8 mouse cellular contexts compared by ENCODE assay signal in genomic region chr5:120562956-120563913, GRCm38 (mm10). TPM values are rescaled to one million over a fixed set of nuclear protein-coding genes. Genes with fewer than 3 reads are reported as not detected.
DNase-seq lines count a peak whose midpoint lies in the region; ATAC-seq and TF ChIP-seq lines count a peak whose summit lies in the region.

No protein-coding gene starts in this region.

- no peak overlapping the region; the same call in 1 of the 2 replicates for H3K9ac ChIP-seq in forebrain, embryonic 15.5 days (replicated peaks)
- no peak overlapping the region for H3K9ac ChIP-seq in hindbrain, embryonic 11.5 days (ENCODE audit: low read depth, low read length)
- H3K9ac ChIP-seq in limb, embryonic 14.5 days (ENCODE audit: low read depth, low read length, severe bottlenecking): no peak overlapping the region
- no peak overlapping the region for H3K9ac ChIP-seq in neural tube, embryonic 12.5 days

- ATAC-seq in forebrain, embryonic 15.5 days (replicated peaks): no peak
- no peak for ATAC-seq in hindbrain, embryonic 11.5 days (ENCODE audit: low FRiP score)
- peak; percentile 60 for ATAC-seq in limb, embryonic 14.5 days (ENCODE audit: low FRiP score, low read depth)
- ATAC-seq in neural tube, embryonic 12.5 days (ENCODE audit: low FRiP score, low read depth): no peak
- no peak for ATAC-seq in frontal cortex, adult (ENCODE audit: low TSS enrichment)

- no peaks in the 10 kb centered on the region for H3K9me3 ChIP-seq in forebrain, embryonic 15.5 days
- no peaks in the 10 kb centered on the region for H3K9me3 ChIP-seq in hindbrain, embryonic 11.5 days (ENCODE audit: control insufficient read depth, low read length)
- H3K9me3 ChIP-seq in limb, embryonic 14.5 days (ENCODE audit: control insufficient read depth, low read length): no peaks in the 10 kb centered on the region
- H3K9me3 ChIP-seq in neural tube, embryonic 12.5 days: no peaks in the 10 kb centered on the region

- peaks cover 7% of the 10 kb centered on the region; the same call in 1 of the 2 replicates for H3K36me3 ChIP-seq in thymus, adult 2 months (ENCODE audit: control insufficient read depth, insufficient read depth, low read length)
- no peaks in the 10 kb centered on the region for H3K36me3 ChIP-seq in forebrain, embryonic 15.5 days
- H3K36me3 ChIP-seq in hindbrain, embryonic 11.5 days (ENCODE audit: control insufficient read depth, insufficient read depth, low read length): no peaks in the 10 kb centered on the region
- H3K36me3 ChIP-seq in limb, embryonic 14.5 days (ENCODE audit: control insufficient read depth, insufficient read depth, low read length): no peaks in the 10 kb centered on the region
- no peaks in the 10 kb centered on the region; the same call in 1 of the 2 replicates for H3K36me3 ChIP-seq in neural tube, embryonic 12.5 days

- peak overlapping the region; percentile 12; the same call in 1 of the 2 replicates for H3K27ac ChIP-seq in thymus, adult 2 months (ENCODE audit: control insufficient read depth, insufficient read depth, low read length)
- peak overlapping the region; percentile 46 for H3K27ac ChIP-seq in forebrain, embryonic 15.5 days (replicated peaks)
- H3K27ac ChIP-seq in hindbrain, embryonic 11.5 days (ENCODE audit: low read depth, low read length): peak overlapping the region; percentile 54
- peak overlapping the region; percentile 77 for H3K27ac ChIP-seq in limb, embryonic 14.5 days (replicated peaks; ENCODE audit: low read depth, low read length)
- 0 out of 2 replicates have a peak overlapping the region, but pooled peaks have one; percentile 7 for H3K27ac ChIP-seq in neural tube, embryonic 12.5 days

- H3K4me3 ChIP-seq in thymus, adult 2 months (ENCODE audit: control insufficient read depth, insufficient read depth, low read length): no peak overlapping the region
- H3K4me3 ChIP-seq in forebrain, embryonic 15.5 days: no peak overlapping the region
- H3K4me3 ChIP-seq in hindbrain, embryonic 11.5 days (ENCODE audit: low read depth, low read length): no peak overlapping the region
- no peak overlapping the region for H3K4me3 ChIP-seq in limb, embryonic 14.5 days (replicated peaks; ENCODE audit: low read length)
- no peak overlapping the region for H3K4me3 ChIP-seq in neural tube, embryonic 12.5 days

- no peak for TF ChIP-seq CTCF in thymus, adult 2 months (IDR thresholded peaks at IDR 0.05; ENCODE audit: borderline replicate concordance, control insufficient read depth, extremely low read depth, insufficient read depth, low read length, poor library complexity)

- no peaks in the 10 kb centered on the region for H3K27me3 ChIP-seq in thymus, adult 2 months (ENCODE audit: control insufficient read depth, insufficient read depth, low read length)
- H3K27me3 ChIP-seq in forebrain, embryonic 15.5 days: no peaks in the 10 kb centered on the region
- H3K27me3 ChIP-seq in hindbrain, embryonic 11.5 days (ENCODE audit: control insufficient read depth, insufficient read depth, low read length): no peaks in the 10 kb centered on the region
- no peaks in the 10 kb centered on the region for H3K27me3 ChIP-seq in limb, embryonic 14.5 days (ENCODE audit: control insufficient read depth, insufficient read depth, low read length)
- H3K27me3 ChIP-seq in neural tube, embryonic 12.5 days (replicated peaks): no peaks in the 10 kb centered on the region

- TF ChIP-seq POLR2A in thymus, adult 2 months (IDR thresholded peaks at IDR 0.05; ENCODE audit: control insufficient read depth, extremely low read depth, insufficient read depth, low read length, poor library complexity): no peak
- no peak for TF ChIP-seq POLR2A in limb, embryonic 14.5 days (IDR thresholded peaks at IDR 0.05; ENCODE audit: borderline replicate concordance, extremely low read depth, insufficient read depth, insufficient read length)

- WGBS in thymus, adult 2 months: 73% methylated on average over 28 of the region's 28 CpGs
- WGBS in forebrain, embryonic 15.5 days: 63% methylated on average over 28 of the region's 28 CpGs
- 50% methylated on average over 28 of the region's 28 CpGs for WGBS in hindbrain, embryonic 11.5 days
- 37% methylated on average over 28 of the region's 28 CpGs for WGBS in limb, embryonic 14.5 days
- 57% methylated on average over 28 of the region's 28 CpGs for WGBS in neural tube, embryonic 12.5 days

- no peak for DNase-seq in thymus, adult 2 months
- no peak for DNase-seq in thymus, adult 18-20 months
- DNase-seq in hindbrain, embryonic 11.5 days (ENCODE audit: low spot score): peak; percentile 35
- DNase-seq in limb, embryonic 14.5 days (ENCODE audit: low spot score): peak; percentile 72
- DNase-seq in cerebellum, postnatal 14 days: no peak

- H3K4me2 ChIP-seq in forebrain, embryonic 15.5 days (replicated peaks): no peak overlapping the region
- H3K4me2 ChIP-seq in hindbrain, embryonic 11.5 days (replicated peaks; ENCODE audit: low read depth, low read length): no peak overlapping the region
- 0 out of 2 replicates have a peak overlapping the region, but pooled peaks have one; percentile 19 for H3K4me2 ChIP-seq in limb, embryonic 14.5 days (replicated peaks; ENCODE audit: low read depth, low read length, severe bottlenecking)
- 0 out of 2 replicates have a peak overlapping the region, but pooled peaks have one; percentile 10 for H3K4me2 ChIP-seq in neural tube, embryonic 12.5 days (replicated peaks)

- peaks cover 44% of the 10 kb centered on the region for H3K4me1 ChIP-seq in thymus, adult 2 months (replicated peaks; ENCODE audit: control insufficient read depth, insufficient read depth, low read length)
- peaks cover 58% of the 10 kb centered on the region for H3K4me1 ChIP-seq in forebrain, embryonic 15.5 days
- peaks cover 42% of the 10 kb centered on the region for H3K4me1 ChIP-seq in hindbrain, embryonic 11.5 days (replicated peaks; ENCODE audit: control insufficient read depth, insufficient read depth, low read length)
- H3K4me1 ChIP-seq in limb, embryonic 14.5 days (ENCODE audit: control insufficient read depth, insufficient read depth, low read length): peaks cover 82% of the 10 kb centered on the region
- peaks cover 82% of the 10 kb centered on the region for H3K4me1 ChIP-seq in neural tube, embryonic 12.5 days

RNA-seq across cellular contexts. Expression of gene Tpcn1, which starts 25.2 kb away (rescaled TPM):
- polyA plus RNA-seq in thymus, adult 2 months (2012; rRNA removed): 203 and 208 TPM in 2 replicates
- 17.4 and 19.9 TPM in 2 replicates for polyA plus RNA-seq in forebrain, embryonic 15.5 days (2015; fragmentation: Nextera tagmentation; extraction: Ambion mirVana)
- polyA plus RNA-seq in hindbrain, embryonic 11.5 days (2014; fragmentation: Nextera tagmentation; extraction: Ambion mirVana): 12.5 and 15.6 TPM in 2 replicates
- 47.1 and 64.9 TPM in 2 replicates for polyA plus RNA-seq in limb, embryonic 14.5 days (2012; rRNA removed)
- 24.3 and 25.2 TPM in 2 replicates for polyA plus RNA-seq in limb, embryonic 14.5 days (2014; fragmentation: Nextera tagmentation; extraction: Ambion mirVana)
- polyA plus RNA-seq in neural tube, embryonic 12.5 days (2016; fragmentation: Nextera tagmentation; extraction: Ambion mirVana): 19.4 and 21.7 TPM in 2 replicates

RNA-seq across cellular contexts. Expression of gene Iqcd, which starts 25.6 kb away (rescaled TPM):
- 2.8 and 3.0 TPM in 2 replicates for polyA plus RNA-seq in thymus, adult 2 months (2012; rRNA removed)
- 1.5 and 2.1 TPM in 2 replicates for polyA plus RNA-seq in forebrain, embryonic 15.5 days (2015; fragmentation: Nextera tagmentation; extraction: Ambion mirVana)
- polyA plus RNA-seq in hindbrain, embryonic 11.5 days (2014; fragmentation: Nextera tagmentation; extraction: Ambion mirVana): 1.1 and 1.4 TPM in 2 replicates
- 0.90 and 1.4 TPM in 2 replicates for polyA plus RNA-seq in limb, embryonic 14.5 days (2012; rRNA removed)
- polyA plus RNA-seq in limb, embryonic 14.5 days (2014; fragmentation: Nextera tagmentation; extraction: Ambion mirVana): 0.12 and 0.43 TPM in 2 replicates
- 0.70 and 0.93 TPM in 2 replicates for polyA plus RNA-seq in neural tube, embryonic 12.5 days (2016; fragmentation: Nextera tagmentation; extraction: Ambion mirVana)

RNA-seq across cellular contexts. Expression of gene Rita1, which starts 49.2 kb away (rescaled TPM):
- 18.8 and 20.6 TPM in 2 replicates for polyA plus RNA-seq in thymus, adult 2 months (2012; rRNA removed)
- 22.4 and 23.0 TPM in 2 replicates for polyA plus RNA-seq in forebrain, embryonic 15.5 days (2015; fragmentation: Nextera tagmentation; extraction: Ambion mirVana)
- 9.3 and 10.5 TPM in 2 replicates for polyA plus RNA-seq in hindbrain, embryonic 11.5 days (2014; fragmentation: Nextera tagmentation; extraction: Ambion mirVana)
- 25.4 TPM in 2 replicates for polyA plus RNA-seq in limb, embryonic 14.5 days (2012; rRNA removed)
- 10.2 and 11.6 TPM in 2 replicates for polyA plus RNA-seq in limb, embryonic 14.5 days (2014; fragmentation: Nextera tagmentation; extraction: Ambion mirVana)
- 19.1 and 20.1 TPM in 2 replicates for polyA plus RNA-seq in neural tube, embryonic 12.5 days (2016; fragmentation: Nextera tagmentation; extraction: Ambion mirVana)

RNA-seq across cellular contexts. Expression of gene Ddx54, which starts 49.3 kb away (rescaled TPM):
- 429 and 448 TPM in 2 replicates for polyA plus RNA-seq in thymus, adult 2 months (2012; rRNA removed)
- 46.9 and 49.0 TPM in 2 replicates for polyA plus RNA-seq in forebrain, embryonic 15.5 days (2015; fragmentation: Nextera tagmentation; extraction: Ambion mirVana)
- polyA plus RNA-seq in hindbrain, embryonic 11.5 days (2014; fragmentation: Nextera tagmentation; extraction: Ambion mirVana): 25.9 and 32.4 TPM in 2 replicates
- 36.1 and 42.1 TPM in 2 replicates for polyA plus RNA-seq in limb, embryonic 14.5 days (2012; rRNA removed)
- 34.1 and 35.1 TPM in 2 replicates for polyA plus RNA-seq in limb, embryonic 14.5 days (2014; fragmentation: Nextera tagmentation; extraction: Ambion mirVana)
- 57.8 and 58.3 TPM in 2 replicates for polyA plus RNA-seq in neural tube, embryonic 12.5 days (2016; fragmentation: Nextera tagmentation; extraction: Ambion mirVana)

RNA-seq across cellular contexts. Expression of gene Slc8b1, which starts 52.3 kb away (rescaled TPM):
- 21.9 and 29.1 TPM in 2 replicates for polyA plus RNA-seq in thymus, adult 2 months (2012; rRNA removed)
- polyA plus RNA-seq in forebrain, embryonic 15.5 days (2015; fragmentation: Nextera tagmentation; extraction: Ambion mirVana): 2.2 and 2.4 TPM in 2 replicates
- 1.5 and 2.1 TPM in 2 replicates for polyA plus RNA-seq in hindbrain, embryonic 11.5 days (2014; fragmentation: Nextera tagmentation; extraction: Ambion mirVana)
- 13.2 and 15.4 TPM in 2 replicates for polyA plus RNA-seq in limb, embryonic 14.5 days (2012; rRNA removed)
- 3.7 and 5.6 TPM in 2 replicates for polyA plus RNA-seq in limb, embryonic 14.5 days (2014; fragmentation: Nextera tagmentation; extraction: Ambion mirVana)
- polyA plus RNA-seq in neural tube, embryonic 12.5 days (2016; fragmentation: Nextera tagmentation; extraction: Ambion mirVana): 5.6 and 6.9 TPM in 2 replicates

Comparison
In these comparisons a context has a peak if more than half of its experiments do, and no peak if none do; other contexts are left out.
1. DNase-seq: peak in hindbrain, embryonic 11.5 days (single experiment) and limb, embryonic 14.5 days (single experiment); none in thymus, adult 2 months (single experiment), thymus, adult 18-20 months (0 of 2) and cerebellum, postnatal 14 days (0 of 2).
2. H3K27ac ChIP-seq: peak in every context shown above with its lines; median percentile 77 in limb, embryonic 14.5 days; 54 in hindbrain, embryonic 11.5 days; 46 in forebrain, embryonic 15.5 days; 12 in thymus, adult 2 months; 7 in neural tube, embryonic 12.5 days.
3. H3K4me2 ChIP-seq: peak in limb, embryonic 14.5 days (single experiment) and neural tube, embryonic 12.5 days (single experiment); none in forebrain, embryonic 15.5 days (single experiment) and hindbrain, embryonic 11.5 days (single experiment).